Mouse (Mus musculus) erythroblast, embryonic 14.5 days (primary cell): Measurements from ENCODE around the gene Chst14.

Experiments used
- GATA1 ChIP-seq: IDR thresholded peaks from 2 replicates; pipeline ENCODE4 v1.6.1; 2012; ENCODE audit warnings: low read length, inconsistent platforms, mixed read lengths
- TAL1 ChIP-seq: IDR thresholded peaks from 3 replicates; pipeline ENCODE4 v1.6.1; 2012; ENCODE audit warnings: low read length, inconsistent platforms, mixed read lengths

- TF ChIP-seq GATA1 (no peak), TAL1 (no peak)
Measured at GRCm38 (mm10) chr2:118907781-118908180, 18.5 kb upstream of the Chst14 start.
